16 mouse cellular contexts compared by ENCODE assay signal in the genomic region with DNA sequence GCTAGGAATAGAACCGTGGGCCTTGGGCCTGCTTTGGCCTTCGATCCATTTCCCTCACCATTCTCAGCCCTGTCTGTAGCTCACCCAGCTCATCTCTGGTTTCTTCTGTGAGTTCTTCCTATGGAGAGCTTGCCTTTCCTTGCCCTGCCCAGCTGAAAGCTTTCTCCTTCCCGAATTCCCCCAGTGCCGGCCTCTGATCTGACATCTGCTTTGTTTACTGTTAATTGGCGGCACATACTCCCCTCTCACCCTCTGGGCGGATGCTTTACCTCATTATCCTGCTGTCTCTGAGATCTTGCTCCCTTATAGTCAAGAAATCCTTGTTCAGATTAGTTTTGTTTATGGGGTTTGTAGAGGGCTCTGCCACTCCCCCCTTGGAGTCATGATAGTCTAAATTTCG.
DNase-seq lines count a peak whose midpoint lies in the region; ATAC-seq and TF ChIP-seq lines count a peak whose summit lies in the region.
"Had no signal": no experiment of that assay in that cellular context is flagged by ENCODE, and none has a peak within 500 bp of the region (broad histone marks: within the 10 kb centered on the region; RNA-seq: fewer than 3 reads in every experiment).

No protein-coding gene starts in this region.

- H3K36me3 ChIP-seq in forebrain, embryonic 13.5 days (ENCODE audit: poor library complexity, severe bottlenecking): no peaks in the 10 kb centered on the region
- H3K36me3 ChIP-seq in forebrain, embryonic 14.5 days (ENCODE audit: control insufficient read depth, insufficient read depth, low read length): no peaks in the 10 kb centered on the region
- H3K36me3 ChIP-seq in kidney, embryonic 16.5 days (ENCODE audit: insufficient read depth, low read length): 0 out of 2 replicates have a peak, but pooled peaks cover 2% of the 10 kb centered on the region
- no peaks in the 10 kb centered on the region for H3K36me3 ChIP-seq in midbrain, embryonic 12.5 days
- no peaks in the 10 kb centered on the region for H3K36me3 ChIP-seq in midbrain, postnatal 0 days (ENCODE audit: insufficient read depth, low read length)
- no peaks in the 10 kb centered on the region for H3K36me3 ChIP-seq in limb, embryonic 15.5 days
- H3K36me3 ChIP-seq: midbrain, embryonic 13.5 days had no signal

- H3K9ac ChIP-seq in forebrain, embryonic 13.5 days: no peak overlapping the region
- no peak overlapping the region for H3K9ac ChIP-seq in forebrain, embryonic 14.5 days (ENCODE audit: low read length)
- H3K9ac ChIP-seq in kidney, embryonic 16.5 days (replicated peaks; ENCODE audit: low read length): no peak overlapping the region
- H3K9ac ChIP-seq in midbrain, embryonic 12.5 days (replicated peaks): no peak overlapping the region
- H3K9ac ChIP-seq in midbrain, postnatal 0 days (replicated peaks; ENCODE audit: low read length, poor library complexity, severe bottlenecking): no peak overlapping the region
- H3K9ac ChIP-seq in limb, embryonic 15.5 days: no peak overlapping the region
- H3K9ac ChIP-seq: heart, embryonic 13.5 days; midbrain, embryonic 13.5 days had no signal

- H3K9me3 ChIP-seq in forebrain, embryonic 13.5 days (replicated peaks): no peaks in the 10 kb centered on the region
- no peaks in the 10 kb centered on the region for H3K9me3 ChIP-seq in forebrain, embryonic 14.5 days (replicated peaks; ENCODE audit: control insufficient read depth, low read length)
- H3K9me3 ChIP-seq in kidney, embryonic 16.5 days (ENCODE audit: low read length): no peaks in the 10 kb centered on the region
- H3K9me3 ChIP-seq in midbrain, embryonic 12.5 days: no peaks in the 10 kb centered on the region
- no peaks in the 10 kb centered on the region for H3K9me3 ChIP-seq in midbrain, postnatal 0 days (ENCODE audit: low read length)
- no peaks in the 10 kb centered on the region for H3K9me3 ChIP-seq in limb, embryonic 15.5 days
- H3K9me3 ChIP-seq: heart, embryonic 13.5 days; midbrain, embryonic 13.5 days had no signal

- DNase-seq in forebrain, embryonic 14.5 days (ENCODE audit: low spot score): no peak
- DNase-seq in kidney, postnatal 25 days: no peak
- DNase-seq in midbrain, postnatal 0 days (ENCODE audit: low spot score): no peak
- no peak for DNase-seq in adrenal gland, adult 2 months
- DNase-seq: adrenal gland, postnatal 10 days; cerebellum, adult 11-12 months; cerebellum, postnatal 25 days; heart, postnatal 36 days had no signal

- ATAC-seq in forebrain, embryonic 13.5 days: no peak
- no peak for ATAC-seq in forebrain, embryonic 14.5 days
- ATAC-seq in kidney, embryonic 16.5 days (ENCODE audit: low FRiP score, low TSS enrichment): no peak
- ATAC-seq in midbrain, embryonic 12.5 days (ENCODE audit: low FRiP score, low read depth): no peak
- no peak for ATAC-seq in midbrain, postnatal 0 days (ENCODE audit: low FRiP score)
- no peak for ATAC-seq in limb, embryonic 15.5 days (ENCODE audit: insufficient number of reproducible peaks, low FRiP score, low TSS enrichment, low read depth)
- ATAC-seq: intestine, postnatal 0 days; midbrain, embryonic 13.5 days had no signal

- peaks cover 74% of the 10 kb centered on the region for H3K4me1 ChIP-seq in forebrain, embryonic 13.5 days
- peaks cover 27% of the 10 kb centered on the region for H3K4me1 ChIP-seq in forebrain, embryonic 14.5 days (ENCODE audit: control insufficient read depth, insufficient read depth, low read length)
- H3K4me1 ChIP-seq in kidney, embryonic 16.5 days (ENCODE audit: insufficient read depth, low read length): peaks cover 49% of the 10 kb centered on the region
- peaks cover 56% of the 10 kb centered on the region for H3K4me1 ChIP-seq in midbrain, embryonic 12.5 days
- H3K4me1 ChIP-seq in midbrain, postnatal 0 days (ENCODE audit: insufficient read depth, low read length): no peaks in the 10 kb centered on the region; the same call in 1 of the 2 replicates
- H3K4me1 ChIP-seq in limb, embryonic 15.5 days: peaks cover 26% of the 10 kb centered on the region

- no peak for TF ChIP-seq CTCF in midbrain, postnatal 0 days (IDR thresholded peaks at IDR 0.05)

- H3K4me2 ChIP-seq in forebrain, embryonic 13.5 days: no peak overlapping the region; the same call in 1 of the 2 replicates
- no peak overlapping the region for H3K4me2 ChIP-seq in forebrain, embryonic 14.5 days (ENCODE audit: low read length)
- no peak overlapping the region for H3K4me2 ChIP-seq in kidney, embryonic 16.5 days (replicated peaks; ENCODE audit: low read depth, low read length)
- H3K4me2 ChIP-seq in midbrain, embryonic 12.5 days (replicated peaks): no peak overlapping the region
- no peak overlapping the region for H3K4me2 ChIP-seq in midbrain, postnatal 0 days (ENCODE audit: low read depth, low read length, poor library complexity, severe bottlenecking)
- no peak overlapping the region for H3K4me2 ChIP-seq in limb, embryonic 15.5 days
- H3K4me2 ChIP-seq: heart, embryonic 13.5 days; midbrain, embryonic 13.5 days had no signal

- no peak overlapping the region for H3K4me3 ChIP-seq in forebrain, embryonic 13.5 days
- no peak overlapping the region for H3K4me3 ChIP-seq in forebrain, embryonic 14.5 days (ENCODE audit: low read depth, low read length)
- H3K4me3 ChIP-seq in kidney, embryonic 16.5 days (ENCODE audit: low read length): no peak overlapping the region
- H3K4me3 ChIP-seq in midbrain, embryonic 12.5 days: no peak overlapping the region
- no peak overlapping the region for H3K4me3 ChIP-seq in midbrain, postnatal 0 days (ENCODE audit: low read depth, low read length)
- H3K4me3 ChIP-seq in limb, embryonic 15.5 days: no peak overlapping the region
- H3K4me3 ChIP-seq: heart, embryonic 13.5 days; midbrain, embryonic 13.5 days had no signal

- no peaks in the 10 kb centered on the region for H3K27me3 ChIP-seq in forebrain, embryonic 13.5 days
- no peaks in the 10 kb centered on the region for H3K27me3 ChIP-seq in forebrain, embryonic 14.5 days (replicated peaks; ENCODE audit: control insufficient read depth, insufficient read depth, low read length)
- no peaks in the 10 kb centered on the region for H3K27me3 ChIP-seq in kidney, embryonic 16.5 days (ENCODE audit: insufficient read depth, low read length)
- no peaks in the 10 kb centered on the region for H3K27me3 ChIP-seq in midbrain, embryonic 12.5 days
- no peaks in the 10 kb centered on the region for H3K27me3 ChIP-seq in midbrain, postnatal 0 days (ENCODE audit: insufficient read depth, low read length)
- no peaks in the 10 kb centered on the region for H3K27me3 ChIP-seq in limb, embryonic 15.5 days
- H3K27me3 ChIP-seq: heart, embryonic 13.5 days; midbrain, embryonic 13.5 days had no signal

- 27% methylated on average over 7 of the region's 7 CpGs for WGBS in forebrain, embryonic 13.5 days
- 19% methylated on average over 7 of the region's 7 CpGs for WGBS in forebrain, embryonic 14.5 days
- 40% methylated on average over 7 of the region's 7 CpGs for WGBS in kidney, embryonic 16.5 days
- WGBS in midbrain, embryonic 12.5 days: 50% methylated on average over 7 of the region's 7 CpGs
- 49% methylated on average over 7 of the region's 7 CpGs for WGBS in midbrain, postnatal 0 days
- 48% methylated on average over 7 of the region's 7 CpGs for WGBS in limb, embryonic 15.5 days

- peak overlapping the region; percentile 31; the same call in 1 of the 2 replicates for H3K27ac ChIP-seq in forebrain, embryonic 13.5 days
- H3K27ac ChIP-seq in forebrain, embryonic 14.5 days (ENCODE audit: low read depth, low read length): no peak overlapping the region
- peak overlapping the region; percentile 54 for H3K27ac ChIP-seq in kidney, embryonic 16.5 days (ENCODE audit: low read length)
- H3K27ac ChIP-seq in midbrain, embryonic 12.5 days (replicated peaks): 0 out of 2 replicates have a peak overlapping the region, but pooled peaks have one; percentile 26
- no peak overlapping the region for H3K27ac ChIP-seq in midbrain, postnatal 0 days (ENCODE audit: low read depth, low read length)
- H3K27ac ChIP-seq in limb, embryonic 15.5 days: peak overlapping the region; percentile 30; the same call in 1 of the 2 replicates
- H3K27ac ChIP-seq: heart, embryonic 13.5 days; macrophage; midbrain, embryonic 13.5 days had no signal

Comparison
In these comparisons a context has a peak if more than half of its experiments do, and no peak if none do; other contexts are left out.
1. H3K27ac ChIP-seq: peak in forebrain, embryonic 13.5 days (single experiment), kidney, embryonic 16.5 days (single experiment), midbrain, embryonic 12.5 days (single experiment) and limb, embryonic 15.5 days (single experiment); none in forebrain, embryonic 14.5 days (single experiment) and midbrain, postnatal 0 days (single experiment).